Mouse (Mus musculus) midbrain, embryonic 14.5 days (tissue): ENCODE measurements at regions not wholly inside any gene's neighbourhood (a gene's known extent, or its start where the extent isn't known, plus 50 kb on each side); places are given as distances from the start of the nearest gene placed in this dataset.

Source experiments
- ATAC-seq: fragments of 200-750 bp; cut with Nextera tagmentation; 2 replicates; pipeline ENCODE4 v1.8.0; 2017; ENCODE audit warnings: moderate number of reproducible peaks, moderate library complexity; ENCODE audit not compliant: low FRiP score, low TSS enrichment
- DNase-seq: peaks from one replicate; pipeline ENCODE4 v3.0.0-alpha.2; 2015
- H3K27ac ChIP-seq: fragments of 300-500 bp; sonication (generic); replicated peaks from 2 replicates; pipeline ENCODE4 v1.5.1; 2014; ENCODE audit warnings: mild to moderate bottlenecking, low read depth, low read length, moderate library complexity
- H3K27me3 ChIP-seq: fragments of 300-500 bp; sonication (generic); 2 replicates; pipeline ENCODE4 v1.6.1; 2014; ENCODE audit warnings: low read length, control low read depth, mixed read lengths; ENCODE audit not compliant: control insufficient read depth, insufficient read depth
- H3K36me3 ChIP-seq: fragments of 300-500 bp; sonication (generic); 2 replicates; pipeline ENCODE4 v1.6.1; 2014; ENCODE audit warnings: low read length, control low read depth; ENCODE audit not compliant: control insufficient read depth, insufficient read depth
- H3K4me1 ChIP-seq: fragments of 300-500 bp; sonication (generic); 2 replicates; pipeline ENCODE4 v1.6.1; 2014; ENCODE audit warnings: mild to moderate bottlenecking, antibody characterized with exemption, low read length, control low read depth; ENCODE audit not compliant: control insufficient read depth, insufficient read depth
- H3K4me2 ChIP-seq: fragments of 300-500 bp; sonication (generic); 2 replicates; pipeline ENCODE4 v1.6.1; 2014; ENCODE audit warnings: mild to moderate bottlenecking, low read length, moderate library complexity
- H3K4me3 ChIP-seq: fragments of 300-500 bp; sonication (generic); replicated peaks from 2 replicates; pipeline ENCODE4 v1.5.1; 2014; ENCODE audit warnings: low read depth, low read length
- H3K9ac ChIP-seq: fragments of 300-500 bp; sonication (generic); replicated peaks from 2 replicates; pipeline ENCODE4 v1.6.1; 2014; ENCODE audit warnings: mild to moderate bottlenecking, low read length, moderate library complexity
- H3K9me3 ChIP-seq: fragments of 300-500 bp; sonication (generic); 2 replicates; pipeline ENCODE4 v1.6.1; 2016; ENCODE audit warnings: low read length, control low read depth, mixed read lengths; ENCODE audit not compliant: control insufficient read depth
- WGBS: fragments of 180-500 bp; shearing (Covaris S2); extraction: QIAGEN DNeasy Blood & Tissue Kit; methylation state at CpG from one replicate; pipeline ENCODE4 v1.1.7; 2014; 5-methylcytosine and 5-hydroxymethylcytosine counted together

GRCm38 (mm10) chr1:137174081-137174480, 213.8 kb upstream of the Nr5a2 start:
- Histone ChIP-seq H3K9ac (no peak overlapping the region), H3K36me3 (no peaks in the 10 kb centered on the region), H3K4me2 (no peak overlapping the region), H3K4me3 (no peak overlapping the region), H3K27me3 (no peaks in the 10 kb centered on the region), H3K9me3 (no peaks in the 10 kb centered on the region), H3K4me1 (0 out of 2 replicates have a peak, but pooled peaks cover 3% of the 10 kb centered on the region), H3K27ac (no peak overlapping the region)
- DNase-seq (no peak), ATAC-seq (no peak)
- 48% methylated on average over 5 of the region's 5 CpGs for WGBS

- ATAC-seq (no peak), DNase-seq (no peak)
- WGBS: 84% methylated on average over 6 of the region's 6 CpGs
- no peak overlapping the region for H3K4me3 ChIP-seq
- H3K36me3 ChIP-seq: no peaks in the 10 kb centered on the region
- H3K27ac ChIP-seq: no peak overlapping the region
- no peak overlapping the region for H3K9ac ChIP-seq
- 0 out of 2 replicates have a peak, but pooled peaks cover 3% of the 10 kb centered on the region for H3K4me1 ChIP-seq
- no peak overlapping the region for H3K4me2 ChIP-seq
- H3K9me3 ChIP-seq: no peaks in the 10 kb centered on the region
- H3K27me3 ChIP-seq: no peaks in the 10 kb centered on the region
These were observed 211.9 kb upstream of the Nr5a2 start for GRCm38 (mm10) chr1:137172128-137172527.

- no peak overlapping the region for H3K4me2 ChIP-seq
- H3K27ac ChIP-seq: no peak overlapping the region
- no peak for DNase-seq
- H3K4me3 ChIP-seq: no peak overlapping the region
- H3K9me3 ChIP-seq: no peaks in the 10 kb centered on the region
- 0 out of 2 replicates have a peak, but pooled peaks cover 3% of the 10 kb centered on the region for H3K4me1 ChIP-seq
- 70% methylated on average over 5 of the region's 5 CpGs for WGBS
- H3K27me3 ChIP-seq: no peaks in the 10 kb centered on the region
- no peaks in the 10 kb centered on the region for H3K36me3 ChIP-seq
- no peak overlapping the region for H3K9ac ChIP-seq
- ATAC-seq: no peak
These were observed 211.2 kb upstream of the Nr5a2 start for GRCm38 (mm10) chr1:137171451-137171850.

GRCm38 (mm10) chr1:137147891-137148290, 187.6 kb upstream of the Nr5a2 start:
- Histone ChIP-seq H3K4me1 (no peaks in the 10 kb centered on the region), H3K36me3 (no peaks in the 10 kb centered on the region), H3K4me3 (no peak overlapping the region), H3K27me3 (no peaks in the 10 kb centered on the region), H3K4me2 (no peak overlapping the region), H3K9ac (no peak overlapping the region), H3K9me3 (no peaks in the 10 kb centered on the region), H3K27ac (no peak overlapping the region)
- 90% methylated on average over 3 of the region's 3 CpGs for WGBS
- no peak for DNase-seq
- ATAC-seq: no peak

GRCm38 (mm10) chr1:137141879-137142570, 181.8 kb upstream of the Nr5a2 start:
- Histone ChIP-seq H3K4me2 (no peak overlapping the region), H3K4me3 (no peak overlapping the region), H3K27ac (no peak overlapping the region), H3K9me3 (no peaks in the 10 kb centered on the region), H3K4me1 (no peaks in the 10 kb centered on the region), H3K9ac (no peak overlapping the region), H3K36me3 (no peaks in the 10 kb centered on the region), H3K27me3 (no peaks in the 10 kb centered on the region)
- ATAC-seq (no peak), DNase-seq (no peak)
- WGBS: 89% methylated on average over 13 of the region's 13 CpGs

- H3K9ac ChIP-seq: no peak overlapping the region
- H3K4me3 ChIP-seq: no peak overlapping the region
- H3K4me1 ChIP-seq: no peaks in the 10 kb centered on the region
- no peak for ATAC-seq
- no peaks in the 10 kb centered on the region for H3K9me3 ChIP-seq
- no peak overlapping the region for H3K27ac ChIP-seq
- 92% methylated on average over 5 of the region's 5 CpGs for WGBS
- no peaks in the 10 kb centered on the region for H3K27me3 ChIP-seq
- no peak overlapping the region for H3K4me2 ChIP-seq
- no peaks in the 10 kb centered on the region for H3K36me3 ChIP-seq
- no peak for DNase-seq
These were observed 181.1 kb upstream of the Nr5a2 start for GRCm38 (mm10) chr1:137141372-137141771.

GRCm38 (mm10) chr1:137136156-137136555, 175.9 kb upstream of the Nr5a2 start:
- DNase-seq (no peak), ATAC-seq (no peak)

GRCm38 (mm10) chr1:137133734-137134133, 173.5 kb upstream of the Nr5a2 start:
- Histone ChIP-seq H3K27me3 (no peaks in the 10 kb centered on the region), H3K27ac (no peak overlapping the region), H3K4me1 (no peaks in the 10 kb centered on the region), H3K9me3 (no peaks in the 10 kb centered on the region), H3K4me3 (no peak overlapping the region), H3K9ac (no peak overlapping the region), H3K36me3 (no peaks in the 10 kb centered on the region), H3K4me2 (no peak overlapping the region)
- WGBS: 53% methylated on average over 7 of the region's 7 CpGs
- ATAC-seq (no peak), DNase-seq (peak; percentile 9)

More at GRCm38 (mm10) chr1:137136156-137136555, 175.9 kb upstream of the Nr5a2 start:
- Histone ChIP-seq H3K36me3 (no peaks in the 10 kb centered on the region), H3K4me2 (no peak overlapping the region), H3K9ac (no peak overlapping the region), H3K27me3 (no peaks in the 10 kb centered on the region), H3K27ac (no peak overlapping the region), H3K9me3 (no peaks in the 10 kb centered on the region), H3K4me3 (no peak overlapping the region), H3K4me1 (no peaks in the 10 kb centered on the region)
- 72% methylated on average over 7 of the region's 7 CpGs for WGBS

GRCm38 (mm10) chr1:137130264-137130663, 170.0 kb upstream of the Nr5a2 start:
- 69% methylated on average over 3 of the region's 3 CpGs for whole genome bisulfite sequencing
- no peak overlapping the region for H3K4me3 ChIP-seq
- no peaks in the 10 kb centered on the region for H3K27me3 ChIP-seq
- H3K4me2 ChIP-seq: no peak overlapping the region
- ATAC-seq (no peak), DNase-seq (no peak)
- H3K36me3 ChIP-seq: no peaks in the 10 kb centered on the region
- H3K4me1 ChIP-seq: no peaks in the 10 kb centered on the region
- H3K9me3 ChIP-seq: no peaks in the 10 kb centered on the region
- no peak overlapping the region for H3K9ac ChIP-seq
- no peak overlapping the region for H3K27ac ChIP-seq
